Mouse (Mus musculus): ENCODE data around the gene Gm13287. TPM values are rescaled to one million over a fixed set of nuclear protein-coding genes. Genes with fewer than 3 reads are reported as not detected.
"Not testable (repeated sequence)": the region's sequence is repeated elsewhere in the genome, so short reads cannot be mapped to it uniquely, and the experiment has no call there.

Gene Gm13287
- total and polyA plus RNA-seq, 2 experiments from 2014 or later, result not detected

GRCm38 (mm10) chr4:88815928-88816327 lies 12.9 kb downstream of the Gm13287 start, which contains the start of gene Ifna7:
Ifna7 (plus strand) TSS chr4:88816228.
- WGBS, result 62% methylated on average over 3 of the region's 3 CpGs
- H3K9ac ChIP-seq, result no peak within 1 kb of the TSS
- DNase-seq (no peak), ATAC-seq (no peak)
- TF ChIP-seq CTCF (IDR thresholded peaks at IDR 0.05; ENCODE audit: low read depth), result no peak
- no peaks in the 10 kb centered on the region for H3K36me3 ChIP-seq (ENCODE audit: insufficient read depth)
- H3K4me2 ChIP-seq (ENCODE audit: low read depth), result no peak within 1 kb of the TSS
- H3K9me3 ChIP-seq (ENCODE audit: low read length), result no peaks in the 10 kb centered on the region
- H3K4me1 ChIP-seq (ENCODE audit: insufficient read depth), result no peaks in the 10 kb centered on the region
- no peaks in the 10 kb centered on the region for H3K27me3 ChIP-seq (ENCODE audit: insufficient read depth, low read length)
- no peak within 1 kb of the TSS for H3K4me3 ChIP-seq (ENCODE audit: low read depth, low read length)
- H3K27ac ChIP-seq (ENCODE audit: low read depth, low read length), result no peak within 1 kb of the TSS

DNA sequence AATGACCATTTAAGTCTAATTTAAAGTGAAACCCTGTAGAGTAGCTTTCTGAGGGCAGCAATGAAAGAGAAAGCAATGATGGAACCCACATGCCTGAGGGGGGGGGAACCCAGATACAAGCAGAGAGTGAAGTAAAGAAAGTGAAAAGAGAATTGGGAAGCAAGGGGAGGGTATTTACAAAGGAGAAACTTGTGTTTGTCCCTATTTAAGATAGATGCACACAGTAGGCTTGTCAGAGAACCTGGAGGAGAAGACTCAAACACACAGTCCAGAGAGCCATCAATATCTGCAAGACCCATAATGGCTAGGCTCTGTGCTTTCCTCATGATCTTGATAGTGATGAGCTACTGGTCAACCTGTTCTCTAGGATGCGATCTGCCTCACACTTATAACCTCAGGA lies 16.6 kb downstream of the Gm13287 start, which contains the start of gene Ifna11:
Gene Ifna11 (plus strand): TSS at position 301 of the 400 bp plus-strand sequence.
- no peak within 1 kb of the TSS for H3K4me3 ChIP-seq (ENCODE audit: low read depth, low read length)
- no peaks in the 10 kb centered on the region for H3K4me1 ChIP-seq (ENCODE audit: insufficient read depth)
- no peak within 1 kb of the TSS for H3K9ac ChIP-seq
- H3K27me3 ChIP-seq (ENCODE audit: insufficient read depth, low read length), result no peaks in the 10 kb centered on the region
- ATAC-seq, result no peak
- H3K9me3 ChIP-seq (ENCODE audit: low read length), result no peaks in the 10 kb centered on the region
- DNase-seq, result no peak
- no peak within 1 kb of the TSS for H3K27ac ChIP-seq (ENCODE audit: low read depth, low read length)
- 92% methylated on average over 1 of the region's 1 CpGs for WGBS
- H3K36me3 ChIP-seq (ENCODE audit: insufficient read depth), result no peaks in the 10 kb centered on the region
- H3K4me2 ChIP-seq (ENCODE audit: low read depth), result no peak within 1 kb of the TSS
- no peak for TF ChIP-seq CTCF (IDR thresholded peaks at IDR 0.05; ENCODE audit: low read depth)

DNA sequence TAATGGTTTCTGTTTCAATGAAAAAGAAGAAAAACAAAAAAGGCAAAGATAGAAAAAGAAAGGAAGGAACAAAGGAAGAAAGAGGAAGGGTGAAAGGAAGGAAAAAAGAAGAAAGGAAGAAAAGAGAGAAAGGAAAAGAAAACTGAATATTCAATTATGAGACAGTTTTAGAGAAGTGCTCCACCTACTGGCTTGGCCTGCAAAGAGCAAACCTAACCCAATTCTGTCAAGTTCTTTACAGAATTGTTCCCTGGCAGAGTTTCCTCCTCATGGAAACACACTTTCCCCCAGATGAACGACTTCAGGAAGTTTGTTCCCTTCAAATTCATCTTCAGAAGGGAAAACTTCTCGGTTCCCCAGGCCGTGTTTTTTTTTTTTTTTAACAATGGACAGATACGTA lies 19.9 kb downstream of the Gm13287 start:
- Histone ChIP-seq H3K4me2 (ENCODE audit: low read depth) (no peak overlapping the region), H3K27ac (ENCODE audit: low read depth, low read length) (no peak overlapping the region), H3K9me3 (ENCODE audit: low read length) (no peaks in the 10 kb centered on the region), H3K9ac (no peak overlapping the region), H3K27me3 (ENCODE audit: insufficient read depth, low read length) (no peaks in the 10 kb centered on the region), H3K4me1 (ENCODE audit: insufficient read depth) (no peaks in the 10 kb centered on the region), H3K4me3 (ENCODE audit: low read depth, low read length) (no peak overlapping the region), H3K36me3 (ENCODE audit: insufficient read depth) (no peaks in the 10 kb centered on the region)
- WGBS, result 26% methylated on average over 4 of the region's 4 CpGs
- ATAC-seq, result no peak
- peak; percentile 36 for DNase-seq
- TF ChIP-seq CTCF (IDR thresholded peaks at IDR 0.05; ENCODE audit: low read depth), result peak; percentile 69

DNA sequence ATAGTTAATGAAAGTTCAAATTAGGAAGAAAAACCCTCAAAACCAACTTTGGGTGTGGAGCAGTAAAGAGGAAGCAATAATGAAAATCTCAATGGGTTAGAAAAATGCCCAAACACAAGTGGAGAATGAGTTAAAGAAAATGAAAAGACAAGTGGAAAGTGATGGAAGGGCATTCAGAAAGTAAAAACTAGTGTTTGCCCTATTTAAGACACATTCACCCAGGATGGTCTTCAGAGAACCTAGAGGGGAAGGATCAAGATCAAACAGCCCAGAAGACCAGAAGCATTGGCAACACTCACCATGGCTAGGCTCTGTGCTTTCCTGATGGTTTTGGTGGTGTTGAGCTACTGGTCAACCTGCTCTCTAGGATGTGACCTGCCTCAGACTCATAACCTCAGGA lies 24.1 kb downstream of the Gm13287 start, which contains the start of gene Ifna6:
Gene Ifna6 (plus strand): TSS at position 301 of the 400 bp plus-strand sequence.
- H3K27me3 ChIP-seq (ENCODE audit: insufficient read depth, low read length); H3K4me3 ChIP-seq (ENCODE audit: low read depth, low read length); H3K9me3 ChIP-seq (ENCODE audit: low read length); H3K4me2 ChIP-seq (ENCODE audit: low read depth); DNase-seq; H3K27ac ChIP-seq (ENCODE audit: low read depth, low read length); H3K4me1 ChIP-seq (ENCODE audit: insufficient read depth); ATAC-seq; H3K36me3 ChIP-seq (ENCODE audit: insufficient read depth); H3K9ac ChIP-seq: not testable (repeated sequence)

- Histone ChIP-seq H3K9ac (no peak overlapping the region), H3K4me3 (ENCODE audit: low read depth, low read length) (no peak overlapping the region), H3K4me1 (ENCODE audit: insufficient read depth) (no peaks in the 10 kb centered on the region), H3K36me3 (ENCODE audit: insufficient read depth) (no peaks in the 10 kb centered on the region), H3K27ac (ENCODE audit: low read depth, low read length) (no peak overlapping the region), H3K9me3 (ENCODE audit: low read length) (no peaks in the 10 kb centered on the region), H3K27me3 (ENCODE audit: insufficient read depth, low read length) (no peaks in the 10 kb centered on the region), H3K4me2 (ENCODE audit: low read depth) (no peak overlapping the region)
- 22% methylated on average over 4 of the region's 4 CpGs for WGBS
- peak; percentile 66 for TF ChIP-seq CTCF (IDR thresholded peaks at IDR 0.05; ENCODE audit: low read depth)
- DNase-seq (peak; percentile 57), ATAC-seq (no peak)
These were observed 27.5 kb downstream of the Gm13287 start for GRCm38 (mm10) chr4:88830523-88830922.

- not testable (repeated sequence) for H3K27ac ChIP-seq (ENCODE audit: low read depth, low read length); H3K27me3 ChIP-seq (ENCODE audit: insufficient read depth, low read length); H3K36me3 ChIP-seq (ENCODE audit: insufficient read depth); H3K4me3 ChIP-seq (ENCODE audit: low read depth, low read length); H3K9me3 ChIP-seq (ENCODE audit: low read length); DNase-seq; H3K4me1 ChIP-seq (ENCODE audit: insufficient read depth); H3K9ac ChIP-seq; ATAC-seq; H3K4me2 ChIP-seq (ENCODE audit: low read depth)
- 78% methylated on average over 1 of the region's 1 CpGs for WGBS
These were observed 32.2 kb downstream of the Gm13287 start, which contains the start of gene Ifna5 for GRCm38 (mm10) chr4:88835225-88835624. Ifna5 (plus strand) TSS chr4:88835525.

- Histone ChIP-seq H3K4me1 (ENCODE audit: insufficient read depth) (no peaks in the 10 kb centered on the region), H3K27ac (ENCODE audit: low read depth, low read length) (no peak overlapping the region), H3K9ac (no peak overlapping the region), H3K4me3 (ENCODE audit: low read depth, low read length) (no peak overlapping the region), H3K4me2 (ENCODE audit: low read depth) (no peak overlapping the region), H3K9me3 (ENCODE audit: low read length) (no peaks in the 10 kb centered on the region), H3K27me3 (ENCODE audit: insufficient read depth, low read length) (no peaks in the 10 kb centered on the region), H3K36me3 (ENCODE audit: insufficient read depth) (no peaks in the 10 kb centered on the region)
- DNase-seq (no peak), ATAC-seq (no peak)
- 41% methylated on average over 3 of the region's 3 CpGs for WGBS
- peak; percentile 58 for TF ChIP-seq CTCF (IDR thresholded peaks at IDR 0.05; ENCODE audit: low read depth)
These were observed 35.8 kb downstream of the Gm13287 start for GRCm38 (mm10) chr4:88838828-88839227.

- TF ChIP-seq CTCF (IDR thresholded peaks at IDR 0.05; ENCODE audit: low read depth), result no peak
- H3K4me3 ChIP-seq (ENCODE audit: low read depth, low read length), result no peak overlapping the region
- ATAC-seq, result no peak
- no peak for DNase-seq
- WGBS, result 65% methylated on average over 3 of the region's 3 CpGs
- no peaks in the 10 kb centered on the region for H3K27me3 ChIP-seq (ENCODE audit: insufficient read depth, low read length)
- H3K36me3 ChIP-seq (ENCODE audit: insufficient read depth), result no peaks in the 10 kb centered on the region
- no peaks in the 10 kb centered on the region for H3K4me1 ChIP-seq (ENCODE audit: insufficient read depth)
- no peaks in the 10 kb centered on the region for H3K9me3 ChIP-seq (ENCODE audit: low read length)
- no peak overlapping the region for H3K4me2 ChIP-seq (ENCODE audit: low read depth)
- H3K27ac ChIP-seq (ENCODE audit: low read depth, low read length), result no peak overlapping the region
- no peak overlapping the region for H3K9ac ChIP-seq
These were observed 37.0 kb downstream of the Gm13287 start for GRCm38 (mm10) chr4:88840058-88840457.

Data from forebrain, postnatal 0 days (tissue).